Mouse (Mus musculus) heart, embryonic 14.5 days (tissue): ENCODE results near the gene N4bp3. TPM values are rescaled to one million over a fixed set of nuclear protein-coding genes. Genes with fewer than 3 reads are reported as not detected.

Experiments
- ATAC-seq: fragments of 200-750 bp; cut with Nextera tagmentation; 2 replicates; pipeline ENCODE4 v1.8.0; 2017; ENCODE audit warnings: low read depth, moderate TSS enrichment; ENCODE audit not compliant: insufficient number of reproducible peaks, insufficient read depth, low FRiP score
- H3K27ac ChIP-seq, 2 experiments: fragments of 200-500 bp in 1 of 2; fragments of 300-500 bp in 1 of 2; sonication (generic) in 1 of 2; replicated peaks in 1 of 2; 2 replicates each; pipeline ENCODE4 v1.5.1; 2012 to 2014; ENCODE audit warnings: low read depth in 2 of 2, low read length in 2 of 2, control low read depth in 1 of 2, mild to moderate bottlenecking in 1 of 2, mixed read lengths in 1 of 2; ENCODE audit not compliant: control insufficient read depth in 1 of 2, insufficient read depth in 1 of 2
- H3K27me3 ChIP-seq: fragments of 300-500 bp; sonication (generic); 2 replicates; pipeline ENCODE4 v1.6.1; 2014; ENCODE audit warnings: mild to moderate bottlenecking, low read length, control low read depth; ENCODE audit not compliant: control insufficient read depth, insufficient read depth
- H3K36me3 ChIP-seq: fragments of 300-500 bp; sonication (generic); 2 replicates; pipeline ENCODE4 v1.6.1; 2014; ENCODE audit warnings: mild to moderate bottlenecking, control low read depth, low read length, mixed read lengths; ENCODE audit not compliant: control insufficient read depth, insufficient read depth
- H3K4me1 ChIP-seq, 2 experiments: fragments of 200-500 bp in 1 of 2; fragments of 300-500 bp in 1 of 2; sonication (generic) in 1 of 2; 2 replicates each; pipeline ENCODE4 v1.6.1; 2012 to 2014; ENCODE audit warnings: low read length in 2 of 2, control low read depth in 1 of 2, mixed read lengths in 1 of 2; ENCODE audit not compliant: control insufficient read depth in 2 of 2, insufficient read depth in 2 of 2
- H3K4me2 ChIP-seq: fragments of 300-500 bp; sonication (generic); 2 replicates; pipeline ENCODE4 v1.6.1; 2014; ENCODE audit warnings: mild to moderate bottlenecking, low read length
- H3K4me3 ChIP-seq, 2 experiments: fragments of 200-500 bp in 1 of 2; fragments of 300-500 bp in 1 of 2; sonication (generic) in 1 of 2; 2 replicates each; pipeline ENCODE4 v1.5.1; 2012 to 2014; ENCODE audit warnings: low read length in 2 of 2, mild to moderate bottlenecking in 2 of 2, control low read depth in 1 of 2, low read depth in 1 of 2, moderate library complexity in 1 of 2; ENCODE audit not compliant: control insufficient read depth in 1 of 2, insufficient read depth in 1 of 2
- H3K9ac ChIP-seq: fragments of 300-500 bp; sonication (generic); 2 replicates; pipeline ENCODE4 v1.6.1; 2014; ENCODE audit warnings: mild to moderate bottlenecking, low read length
- H3K9me3 ChIP-seq: fragments of 300-500 bp; sonication (generic); 2 replicates; pipeline ENCODE4 v1.6.1; 2016; ENCODE audit warnings: low read length, control low read depth; ENCODE audit not compliant: control insufficient read depth
- WGBS: fragments of 180-500 bp; shearing (Covaris S2); extraction: QIAGEN DNeasy Blood & Tissue Kit; methylation state at CpG from one replicate; pipeline ENCODE4 v1.1.7; 2014; 5-methylcytosine and 5-hydroxymethylcytosine counted together
- polyA plus RNA-seq: library from polyadenylated mRNA; unstranded; fragments of >200 nt; fragmentation: Nextera tagmentation; extraction: Ambion mirVana; gene quantifications from 2 replicates; pipeline ENCODE4 v1.2.1, GENCODE M21; 2014

The N4bp3 gene
- polyA plus RNA-seq, 1 experiment from 2014 or later: 10.7 TPM

- H3K4me3 ChIP-seq: peak overlapping the region in 1 of 2 experiments; percentile 0; a peak in 1 of 4 replicates
These were observed 30.8 kb upstream of the N4bp3 start for GRCm38 (mm10) chr11:51681324-51681975.

GRCm38 (mm10) chr11:51679466-51679865, 28.8 kb upstream of the N4bp3 start:
- H3K9me3 ChIP-seq: no peaks in the 10 kb centered on the region
- 68% methylated on average over 3 of the region's 3 CpGs for WGBS
- no peak for ATAC-seq
- no peaks in the 10 kb centered on the region for H3K27me3 ChIP-seq
- no peak overlapping the region for H3K4me3 ChIP-seq
- no peaks in the 10 kb centered on the region for H3K36me3 ChIP-seq
- no peak overlapping the region for H3K9ac ChIP-seq
- 0 out of 4 replicates have a peak, but pooled peaks cover 0 to 3% of the 10 kb centered on the region in 2 experiments for H3K4me1 ChIP-seq
- H3K4me2 ChIP-seq: no peak overlapping the region
- no peak overlapping the region for H3K27ac ChIP-seq

More at GRCm38 (mm10) chr11:51681324-51681975, 30.8 kb upstream of the N4bp3 start:
- Histone ChIP-seq H3K9me3 (no peaks in the 10 kb centered on the region), H3K4me2 (peak overlapping the region; percentile 50), H3K4me1 (0 out of 4 replicates have a peak, but pooled peaks cover 0 to 3% of the 10 kb centered on the region in 2 experiments), H3K9ac (peak overlapping the region; percentile 40; the same call in 1 of the 2 replicates), H3K27ac (no peak overlapping the region), H3K36me3 (peaks cover 10% of the 10 kb centered on the region), H3K27me3 (no peaks in the 10 kb centered on the region)
- no peak for ATAC-seq
- 31% methylated on average over 13 of the region's 13 CpGs for WGBS

GRCm38 (mm10) chr11:51677737-51678418, 27.2 kb upstream of the N4bp3 start:
- Histone ChIP-seq H3K9me3 (no peaks in the 10 kb centered on the region), H3K4me3 (no peak overlapping the region), H3K36me3 (no peaks in the 10 kb centered on the region), H3K27me3 (no peaks in the 10 kb centered on the region), H3K4me2 (no peak overlapping the region), H3K4me1 (0 out of 4 replicates have a peak, but pooled peaks cover 0 to 3% of the 10 kb centered on the region in 2 experiments), H3K27ac (no peak overlapping the region), H3K9ac (no peak overlapping the region)
- no peak for ATAC-seq
- WGBS: 71% methylated on average over 6 of the region's 6 CpGs

- H3K27ac ChIP-seq: no peak overlapping the region
- no peak overlapping the region for H3K4me2 ChIP-seq
- WGBS: 69% methylated on average over 5 of the region's 5 CpGs
These were observed 24.7 kb upstream of the N4bp3 start for GRCm38 (mm10) chr11:51675386-51675785.

GRCm38 (mm10) chr11:51673291-51673690, 22.6 kb upstream of the N4bp3 start:
- Histone ChIP-seq H3K4me1 (no peaks in the 10 kb centered on the region), H3K36me3 (no peaks in the 10 kb centered on the region), H3K9ac (no peak overlapping the region), H3K4me3 (no peak overlapping the region), H3K4me2 (no peak overlapping the region), H3K9me3 (no peaks in the 10 kb centered on the region), H3K27me3 (no peaks in the 10 kb centered on the region), H3K27ac (no peak overlapping the region)
- no peak for ATAC-seq
- WGBS: 84% methylated on average over 9 of the region's 9 CpGs

More at GRCm38 (mm10) chr11:51675386-51675785, 24.7 kb upstream of the N4bp3 start:
- H3K4me1 ChIP-seq: no peaks in the 10 kb centered on the region
- H3K4me3 ChIP-seq: no peak overlapping the region
- ATAC-seq: no peak
- H3K9ac ChIP-seq: no peak overlapping the region
- no peaks in the 10 kb centered on the region for H3K9me3 ChIP-seq
- H3K36me3 ChIP-seq: no peaks in the 10 kb centered on the region
- H3K27me3 ChIP-seq: no peaks in the 10 kb centered on the region

- no peak for ATAC-seq
- H3K36me3 ChIP-seq: no peaks in the 10 kb centered on the region
- no peak overlapping the region for H3K4me2 ChIP-seq
- H3K27me3 ChIP-seq: no peaks in the 10 kb centered on the region
- no peak overlapping the region for H3K27ac ChIP-seq
- no peaks in the 10 kb centered on the region for H3K4me1 ChIP-seq
- WGBS: 62% methylated on average over 2 of the region's 2 CpGs
- H3K9ac ChIP-seq: no peak overlapping the region
- H3K4me3 ChIP-seq: no peak overlapping the region
- H3K9me3 ChIP-seq: no peaks in the 10 kb centered on the region
These were observed 20.7 kb upstream of the N4bp3 start for GRCm38 (mm10) chr11:51671376-51671775.

- no peak for ATAC-seq
- no peak overlapping the region for H3K4me2 ChIP-seq
- WGBS: 84% methylated on average over 7 of the region's 7 CpGs
- H3K9ac ChIP-seq: no peak overlapping the region
- H3K36me3 ChIP-seq: no peaks in the 10 kb centered on the region
- no peaks in the 10 kb centered on the region for H3K27me3 ChIP-seq
- no peaks in the 10 kb centered on the region for H3K4me1 ChIP-seq
- no peak overlapping the region for H3K27ac ChIP-seq
- H3K9me3 ChIP-seq: no peaks in the 10 kb centered on the region
- H3K4me3 ChIP-seq: no peak overlapping the region
These were observed 20.2 kb upstream of the N4bp3 start for GRCm38 (mm10) chr11:51670846-51671245.
